In the genomic region with DNA sequence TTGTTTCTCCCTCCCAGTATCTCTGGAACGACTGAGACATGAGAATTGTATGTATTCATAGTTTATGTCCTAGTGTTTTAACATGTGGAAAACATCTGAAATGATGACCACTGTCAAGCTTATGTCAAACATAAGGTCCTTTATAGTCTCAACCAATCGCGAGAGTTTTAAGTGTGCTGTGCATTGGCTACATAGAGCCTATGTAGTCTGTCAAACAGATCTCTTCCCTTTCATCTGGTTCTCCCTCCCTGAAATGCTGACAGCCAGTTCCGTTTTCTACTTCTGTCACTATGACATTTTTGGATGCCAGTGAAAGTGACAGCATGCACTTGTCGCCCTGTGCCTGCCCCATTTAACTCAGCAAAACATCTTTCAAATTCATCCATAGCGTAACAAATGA, we compare ENCODE assay signal across 27 mouse cellular contexts.
A peak's percentile ranks its signal among the peaks of the same experiment; 100 is the strongest.
DNase-seq lines count a peak whose midpoint lies in the region; ATAC-seq and TF ChIP-seq lines count a peak whose summit lies in the region.
"Had no signal": no experiment of that assay in that cellular context is flagged by ENCODE, and none has a peak within 500 bp of the region (broad histone marks: within the 10 kb centered on the region; RNA-seq: fewer than 3 reads in every experiment).

No protein-coding gene starts in this region.

- no peak for TF ChIP-seq CTCF in heart, postnatal 0 days (IDR thresholded peaks at IDR 0.05; ENCODE audit: low read depth)

- 83% methylated on average over 6 of the region's 6 CpGs for WGBS in forebrain, embryonic 15.5 days
- WGBS in forebrain, embryonic 13.5 days: 92% methylated on average over 6 of the region's 6 CpGs
- WGBS in heart, postnatal 0 days: 38% methylated on average over 6 of the region's 6 CpGs
- 65% methylated on average over 6 of the region's 6 CpGs for WGBS in heart, embryonic 10.5 days
- WGBS in lung, embryonic 16.5 days: 54% methylated on average over 6 of the region's 6 CpGs

- H3K27ac ChIP-seq in forebrain, embryonic 15.5 days (replicated peaks): peak overlapping the region; percentile 25; the same call in 1 of the 2 replicates
- no peak overlapping the region for H3K27ac ChIP-seq in forebrain, embryonic 13.5 days
- no peak overlapping the region for H3K27ac ChIP-seq in heart, postnatal 0 days (ENCODE audit: low read depth)
- no peak overlapping the region for H3K27ac ChIP-seq in heart, embryonic 10.5 days
- no peak overlapping the region for H3K27ac ChIP-seq in lung, embryonic 16.5 days (ENCODE audit: low read length)
- H3K27ac ChIP-seq: hindbrain, embryonic 14.5 days; liver, embryonic 14.5 days; lung, embryonic 15.5 days had no signal

- peak; percentile 33 to 38 for DNase-seq in heart, adult 18-20 months
- DNase-seq in heart, postnatal 36 days: no peak
- DNase-seq in heart, postnatal 0 days (ENCODE audit: low spot score): no peak
- DNase-seq in heart, embryonic 10.5 days (ENCODE audit: low spot score): no peak
- DNase-seq in lung, postnatal 25 days (ENCODE audit: low spot score): no peak
- DNase-seq: adrenal gland, adult 2 months; adrenal gland, postnatal 36 days; cerebellum, adult 2 months; cerebellum, postnatal 14 days; gastrocnemius, postnatal 10 days; kidney, adult 9 months; kidney, postnatal 10 days; liver; midbrain, embryonic 14.5 days; thymus, adult 2 months; thymus, postnatal 36 days had no signal

- H3K9me3 ChIP-seq in forebrain, embryonic 15.5 days: no peaks in the 10 kb centered on the region
- H3K9me3 ChIP-seq in forebrain, embryonic 13.5 days (replicated peaks): no peaks in the 10 kb centered on the region
- no peaks in the 10 kb centered on the region for H3K9me3 ChIP-seq in heart, postnatal 0 days (replicated peaks; ENCODE audit: control insufficient read depth, low read length)
- H3K9me3 ChIP-seq in heart, embryonic 10.5 days: no peaks in the 10 kb centered on the region
- H3K9me3 ChIP-seq in lung, embryonic 16.5 days (ENCODE audit: control insufficient read depth, low read length): no peaks in the 10 kb centered on the region
- H3K9me3 ChIP-seq: lung, embryonic 15.5 days had no signal

- H3K4me2 ChIP-seq in forebrain, embryonic 15.5 days (replicated peaks): no peak overlapping the region
- H3K4me2 ChIP-seq in forebrain, embryonic 13.5 days: no peak overlapping the region
- no peak overlapping the region for H3K4me2 ChIP-seq in heart, postnatal 0 days (ENCODE audit: low read depth, low read length)
- H3K4me2 ChIP-seq in lung, embryonic 16.5 days (ENCODE audit: low read depth, low read length): no peak overlapping the region
- H3K4me2 ChIP-seq: hindbrain, embryonic 14.5 days; lung, embryonic 15.5 days had no signal

- TF ChIP-seq EP300 in heart, postnatal 0 days (IDR thresholded peaks at IDR 0.05; ENCODE audit: low read depth): no peak

- no peak overlapping the region for H3K4me3 ChIP-seq in forebrain, embryonic 15.5 days
- no peak overlapping the region for H3K4me3 ChIP-seq in forebrain, embryonic 13.5 days
- no peak overlapping the region for H3K4me3 ChIP-seq in heart, postnatal 0 days (ENCODE audit: low read depth, low read length)
- H3K4me3 ChIP-seq in heart, embryonic 10.5 days: no peak overlapping the region
- H3K4me3 ChIP-seq in lung, embryonic 16.5 days (ENCODE audit: low read length): no peak overlapping the region
- H3K4me3 ChIP-seq: erythroblast, embryonic 14.5 days; lung, embryonic 15.5 days had no signal

- no peaks in the 10 kb centered on the region for H3K36me3 ChIP-seq in forebrain, embryonic 15.5 days
- H3K36me3 ChIP-seq in forebrain, embryonic 13.5 days (ENCODE audit: poor library complexity, severe bottlenecking): no peaks in the 10 kb centered on the region
- no peaks in the 10 kb centered on the region for H3K36me3 ChIP-seq in heart, postnatal 0 days (replicated peaks; ENCODE audit: control insufficient read depth, insufficient read depth, low read length)
- no peaks in the 10 kb centered on the region for H3K36me3 ChIP-seq in heart, embryonic 10.5 days
- no peaks in the 10 kb centered on the region for H3K36me3 ChIP-seq in lung, embryonic 16.5 days (ENCODE audit: control insufficient read depth, insufficient read depth, low read length)
- H3K36me3 ChIP-seq: lung, embryonic 15.5 days had no signal

- H3K4me1 ChIP-seq in forebrain, embryonic 15.5 days: no peaks in the 10 kb centered on the region
- no peaks in the 10 kb centered on the region for H3K4me1 ChIP-seq in forebrain, embryonic 13.5 days
- H3K4me1 ChIP-seq in heart, postnatal 0 days (ENCODE audit: control insufficient read depth, insufficient read depth): peaks cover 18% of the 10 kb centered on the region
- H3K4me1 ChIP-seq in heart, embryonic 10.5 days: peaks cover 10% of the 10 kb centered on the region; the same call in 1 of the 2 replicates
- H3K4me1 ChIP-seq in lung, embryonic 16.5 days (replicated peaks; ENCODE audit: control insufficient read depth, insufficient read depth, low read length): no peaks in the 10 kb centered on the region

- H3K27me3 ChIP-seq in forebrain, embryonic 15.5 days: no peaks in the 10 kb centered on the region
- no peaks in the 10 kb centered on the region for H3K27me3 ChIP-seq in forebrain, embryonic 13.5 days
- no peaks in the 10 kb centered on the region for H3K27me3 ChIP-seq in heart, postnatal 0 days (ENCODE audit: control insufficient read depth, insufficient read depth, low read length)
- H3K27me3 ChIP-seq in heart, embryonic 10.5 days (ENCODE audit: insufficient read depth, poor library complexity, severe bottlenecking): no peaks in the 10 kb centered on the region
- H3K27me3 ChIP-seq in lung, embryonic 16.5 days (ENCODE audit: control insufficient read depth, insufficient read depth, low read depth, low read length): no peaks in the 10 kb centered on the region
- H3K27me3 ChIP-seq: CH12.LX; lung, embryonic 15.5 days had no signal

- intact Hi-C loops in heart, postnatal 36 days (cut with DNase I): no loop called here

- no peak; the same call in 1 of the 2 replicates for ATAC-seq in forebrain, embryonic 15.5 days (replicated peaks)
- ATAC-seq in forebrain, embryonic 13.5 days: no peak
- ATAC-seq in heart, postnatal 0 days (ENCODE audit: insufficient read depth, low read depth): peak; percentile 20; the same call in 1 of the 2 replicates
- ATAC-seq in lung, embryonic 16.5 days (ENCODE audit: low read depth): peak; percentile 72
- ATAC-seq: activated CD4-positive, CD25-positive, alpha-beta regulatory T cell, adult 4 months; forebrain, embryonic 14.5 days; intestine, postnatal 0 days had no signal

- no peak overlapping the region for H3K9ac ChIP-seq in forebrain, embryonic 15.5 days (replicated peaks)
- H3K9ac ChIP-seq in forebrain, embryonic 13.5 days: no peak overlapping the region
- no peak overlapping the region for H3K9ac ChIP-seq in heart, postnatal 0 days (replicated peaks; ENCODE audit: low read depth, low read length)
- no peak overlapping the region for H3K9ac ChIP-seq in lung, embryonic 16.5 days (ENCODE audit: low read length)
- H3K9ac ChIP-seq: hindbrain, embryonic 14.5 days; liver, embryonic 14.5 days; lung, embryonic 15.5 days had no signal

Comparison
In these comparisons a context has a peak if more than half of its experiments do, and no peak if none do; other contexts are left out.
1. DNase-seq: peak in heart, adult 18-20 months (2 of 2); none in heart, postnatal 36 days (0 of 2), heart, postnatal 0 days (single experiment), heart, embryonic 10.5 days (single experiment) and lung, postnatal 25 days (single experiment).
2. ATAC-seq: peak in heart, postnatal 0 days (single experiment) and lung, embryonic 16.5 days (single experiment); none in forebrain, embryonic 15.5 days (single experiment) and forebrain, embryonic 13.5 days (single experiment).